Mouse (Mus musculus) hindbrain, embryonic 11.5 days (tissue): ENCODE results near the gene Lrrc37a. TPM values are rescaled to one million over a fixed set of nuclear protein-coding genes. Genes with fewer than 3 reads are reported as not detected.
A peak's percentile ranks its signal among the peaks of the same experiment; 100 is the strongest.

Source experiments
- ATAC-seq: fragments of 200-750 bp; cut with Nextera tagmentation; 2 replicates; pipeline ENCODE4 v1.8.0; 2017; ENCODE audit warnings: mild to moderate bottlenecking, moderate TSS enrichment, moderate library complexity; ENCODE audit not compliant: low FRiP score
- DNase-seq: peaks from one replicate; pipeline ENCODE4 v3.0.0-alpha.2; 2015; ENCODE audit warnings: low spot score
- H3K27ac ChIP-seq: fragments of 300-500 bp; sonication (generic); 2 replicates; pipeline ENCODE4 v1.5.1; 2014; ENCODE audit warnings: mild to moderate bottlenecking, low read depth, low read length
- H3K27me3 ChIP-seq: fragments of 300-500 bp; sonication (generic); 2 replicates; pipeline ENCODE4 v1.6.1; 2014; ENCODE audit warnings: mild to moderate bottlenecking, low read length, moderate library complexity, mixed read lengths; ENCODE audit not compliant: control insufficient read depth, insufficient read depth
- H3K36me3 ChIP-seq: fragments of 300-500 bp; sonication (generic); 2 replicates; pipeline ENCODE4 v1.6.1; 2014; ENCODE audit warnings: mild to moderate bottlenecking, low read length, moderate library complexity, mixed read lengths; ENCODE audit not compliant: control insufficient read depth, insufficient read depth
- H3K4me1 ChIP-seq: fragments of 300-500 bp; sonication (generic); replicated peaks from 2 replicates; pipeline ENCODE4 v1.6.1; 2014; ENCODE audit warnings: low read length, mixed read lengths; ENCODE audit not compliant: control insufficient read depth, insufficient read depth
- H3K4me2 ChIP-seq: fragments of 300-500 bp; sonication (generic); replicated peaks from 2 replicates; pipeline ENCODE4 v1.6.1; 2014; ENCODE audit warnings: mild to moderate bottlenecking, low read depth, low read length
- H3K4me3 ChIP-seq: fragments of 300-500 bp; sonication (generic); 2 replicates; pipeline ENCODE4 v1.5.1; 2014; ENCODE audit warnings: low read depth, low read length
- H3K9ac ChIP-seq: fragments of 300-500 bp; sonication (generic); 2 replicates; pipeline ENCODE4 v1.6.1; 2014; ENCODE audit warnings: low read depth, low read length
- H3K9me3 ChIP-seq: fragments of 300-500 bp; sonication (generic); 2 replicates; pipeline ENCODE4 v1.6.1; 2016; ENCODE audit warnings: low read length; ENCODE audit not compliant: control insufficient read depth
- WGBS: fragments of 180-500 bp; shearing (Covaris S2); extraction: QIAGEN DNeasy Blood & Tissue Kit; methylation state at CpG from one replicate; pipeline ENCODE4 v1.1.7; 2014; 5-methylcytosine and 5-hydroxymethylcytosine counted together
- polyA plus RNA-seq: library from polyadenylated mRNA; unstranded; fragments of >200 nt; fragmentation: Nextera tagmentation; extraction: Ambion mirVana; gene quantifications from 2 replicates; pipeline ENCODE4 v1.2.1, GENCODE M21; 2014

The Lrrc37a gene
- polyA plus RNA-seq, 1 experiment from 2014 or later: not detected

DNA sequence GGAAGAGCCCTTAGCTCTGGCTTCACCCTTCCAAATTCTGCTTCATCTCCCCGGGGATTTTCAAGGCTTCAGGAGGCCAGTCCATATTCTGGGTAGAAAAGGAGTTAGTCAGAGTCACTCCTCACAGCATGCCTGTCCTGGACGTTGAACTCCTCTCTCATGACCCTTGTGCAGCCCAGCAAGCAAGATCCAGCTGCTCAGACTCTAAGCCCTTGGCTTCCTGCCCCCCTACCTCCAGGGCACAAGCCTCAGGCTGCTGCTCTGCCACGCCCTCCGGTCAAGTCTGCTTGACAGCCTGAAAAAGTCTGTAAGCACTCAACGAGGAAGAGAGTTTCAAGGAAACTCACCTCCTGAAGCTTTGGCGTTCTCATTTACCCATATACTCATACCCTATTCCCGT is 97.8 kb downstream of the Lrrc37a start:
- 78% methylated on average over 7 of the region's 7 CpGs for WGBS
- H3K4me1 ChIP-seq: no peaks in the 10 kb centered on the region
- H3K27ac ChIP-seq: no peak overlapping the region
- no peaks in the 10 kb centered on the region for H3K27me3 ChIP-seq
- no peak for DNase-seq
- ATAC-seq: no peak
- no peak overlapping the region for H3K9ac ChIP-seq
- no peaks in the 10 kb centered on the region for H3K9me3 ChIP-seq
- no peak overlapping the region for H3K4me3 ChIP-seq
- H3K4me2 ChIP-seq: no peak overlapping the region
- no peaks in the 10 kb centered on the region for H3K36me3 ChIP-seq

DNA sequence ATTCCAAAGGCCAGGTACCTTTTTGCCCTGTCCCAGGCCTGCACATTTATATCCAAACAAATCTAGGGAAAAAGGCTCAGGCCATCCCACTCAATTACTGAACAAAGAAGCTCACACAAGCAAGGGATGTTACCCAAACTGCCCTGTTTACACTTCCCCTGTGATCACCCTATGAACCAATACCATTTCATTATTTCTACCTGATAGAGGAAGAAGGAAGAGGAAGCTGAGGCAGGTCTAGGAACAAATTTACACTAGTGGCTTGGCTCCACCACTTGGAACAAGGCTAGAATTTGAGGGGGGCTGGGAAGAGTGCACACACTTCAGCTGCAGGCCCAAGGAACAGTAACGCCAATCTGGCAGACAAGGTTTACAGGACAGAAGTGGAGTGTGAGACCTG is 98.6 kb downstream of the Lrrc37a start:
- H3K36me3 ChIP-seq: no peaks in the 10 kb centered on the region
- ATAC-seq (no peak), DNase-seq (no peak)
- no peak overlapping the region for H3K27ac ChIP-seq
- 92% methylated on average over 1 of the region's 1 CpGs for WGBS
- no peak overlapping the region for H3K4me2 ChIP-seq
- no peaks in the 10 kb centered on the region for H3K27me3 ChIP-seq
- no peaks in the 10 kb centered on the region for H3K4me1 ChIP-seq
- H3K4me3 ChIP-seq: no peak overlapping the region
- no peak overlapping the region for H3K9ac ChIP-seq
- no peaks in the 10 kb centered on the region for H3K9me3 ChIP-seq

- Histone ChIP-seq H3K4me3 (no peak overlapping the region), H3K27me3 (no peaks in the 10 kb centered on the region), H3K4me2 (no peak overlapping the region), H3K9me3 (no peaks in the 10 kb centered on the region), H3K36me3 (no peaks in the 10 kb centered on the region), H3K27ac (no peak overlapping the region), H3K4me1 (no peaks in the 10 kb centered on the region), H3K9ac (no peak overlapping the region)
- DNase-seq (no peak), ATAC-seq (no peak)
These were observed 99.8 kb downstream of the Lrrc37a start for GRCm38 (mm10) chr11:103404618-103405017.

DNA sequence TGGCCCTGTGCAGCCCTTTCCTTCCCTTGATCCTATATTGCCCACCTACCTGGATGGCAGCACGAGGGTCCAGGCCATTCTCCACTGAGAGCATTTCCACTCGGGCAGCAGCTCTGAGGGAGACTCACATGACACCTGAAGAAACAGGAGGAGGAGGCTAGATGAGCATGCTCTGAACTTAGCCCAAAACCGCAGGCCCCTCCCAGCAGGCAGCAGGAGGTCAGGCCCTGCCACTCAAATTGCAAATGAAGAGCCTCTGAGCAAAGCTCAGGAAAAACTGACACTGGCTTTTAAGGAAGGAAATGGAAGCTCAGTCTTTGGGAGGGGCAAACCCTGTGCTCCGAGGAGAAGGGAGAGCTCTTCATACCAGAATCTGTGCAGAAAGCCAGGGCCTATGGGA is 100.6 kb downstream of the Lrrc37a start:
- H3K27me3 ChIP-seq: no peaks in the 10 kb centered on the region
- H3K4me2 ChIP-seq: no peak overlapping the region
- DNase-seq: no peak
- H3K9me3 ChIP-seq: no peaks in the 10 kb centered on the region
- 58% methylated on average over 4 of the region's 4 CpGs for WGBS
- no peak overlapping the region for H3K27ac ChIP-seq
- H3K4me1 ChIP-seq: no peaks in the 10 kb centered on the region
- ATAC-seq: no peak
- no peak overlapping the region for H3K4me3 ChIP-seq
- no peak overlapping the region for H3K9ac ChIP-seq
- H3K36me3 ChIP-seq: no peaks in the 10 kb centered on the region

GRCm38 (mm10) chr11:103402738-103403137 is 101.7 kb downstream of the Lrrc37a start:
- H3K9ac ChIP-seq: no peak overlapping the region
- no peaks in the 10 kb centered on the region for H3K4me1 ChIP-seq
- no peak overlapping the region for H3K27ac ChIP-seq
- no peak overlapping the region for H3K4me2 ChIP-seq
- WGBS: 92% methylated on average over 5 of the region's 5 CpGs
- H3K27me3 ChIP-seq: no peaks in the 10 kb centered on the region
- no peaks in the 10 kb centered on the region for H3K9me3 ChIP-seq
- no peak overlapping the region for H3K4me3 ChIP-seq
- DNase-seq (no peak), ATAC-seq (no peak)
- H3K36me3 ChIP-seq: no peaks in the 10 kb centered on the region

DNA sequence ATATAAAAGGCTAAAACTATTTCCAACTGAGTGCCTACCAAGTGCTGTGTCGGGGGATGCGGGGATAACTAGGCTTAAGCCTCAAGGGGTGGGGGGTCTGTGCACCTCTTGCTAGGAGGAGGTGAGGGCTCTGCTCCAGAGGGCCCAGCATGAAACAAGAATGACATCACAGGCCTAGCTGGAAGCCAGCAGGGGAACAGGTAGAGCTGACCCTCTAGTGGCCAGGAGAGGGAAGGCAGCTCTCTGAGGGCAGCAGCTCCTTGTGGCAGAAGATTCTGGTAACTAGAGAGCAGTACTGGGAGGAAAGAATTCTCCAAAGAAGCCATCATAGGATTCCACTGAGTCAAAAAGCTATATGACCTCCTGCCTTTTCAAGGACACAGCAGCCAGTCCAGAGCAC is 102.2 kb downstream of the Lrrc37a start:
- no peak overlapping the region for H3K4me2 ChIP-seq
- ATAC-seq (no peak), DNase-seq (peak; percentile 25)
- H3K9me3 ChIP-seq: no peaks in the 10 kb centered on the region
- 65% methylated on average over 2 of the region's 2 CpGs for WGBS
- no peaks in the 10 kb centered on the region for H3K36me3 ChIP-seq
- no peak overlapping the region for H3K4me3 ChIP-seq
- no peak overlapping the region for H3K27ac ChIP-seq
- H3K27me3 ChIP-seq: no peaks in the 10 kb centered on the region
- no peaks in the 10 kb centered on the region for H3K4me1 ChIP-seq
- no peak overlapping the region for H3K9ac ChIP-seq

Other genes starting within 250 kb of the Lrrc37a start
- gene Map3k14, start 237.1 kb downstream of the Lrrc37a start, polyA plus RNA-seq: 3.0 and 3.3 TPM in 2 replicates
- 2.8 and 3.6 TPM in 2 replicates for gene Arhgap27, start 140.9 kb downstream of the Lrrc37a start, polyA plus RNA-seq
- gene Plekhm1, start 91.9 kb downstream of the Lrrc37a start, polyA plus RNA-seq: 7.2 and 7.3 TPM in 2 replicates
- not detected in 2 replicates for gene Gm884, start 116.5 kb upstream of the Lrrc37a start, polyA plus RNA-seq
- gene Lyzl6, start 134.3 kb upstream of the Lrrc37a start, polyA plus RNA-seq: not detected in 2 replicates
- gene Rprml, start 145.0 kb upstream of the Lrrc37a start, polyA plus RNA-seq: not detected in 2 replicates
- gene Gosr2, start 193.3 kb upstream of the Lrrc37a start, polyA plus RNA-seq: 75.2 and 91.3 TPM in 2 replicates
- 0.36 and 0.39 TPM in 2 replicates for gene Wnt9b, start 245.2 kb upstream of the Lrrc37a start, polyA plus RNA-seq